Mouse (Mus musculus): ENCODE data around the gene Gtf2ird1.
A peak's percentile ranks its signal among the peaks of the same experiment; 100 is the strongest.
"Not testable (repeated sequence)": the region's sequence is repeated elsewhere in the genome, so short reads cannot be mapped to it uniquely, and the experiment has no call there.

Gene Gtf2ird1

DNA sequence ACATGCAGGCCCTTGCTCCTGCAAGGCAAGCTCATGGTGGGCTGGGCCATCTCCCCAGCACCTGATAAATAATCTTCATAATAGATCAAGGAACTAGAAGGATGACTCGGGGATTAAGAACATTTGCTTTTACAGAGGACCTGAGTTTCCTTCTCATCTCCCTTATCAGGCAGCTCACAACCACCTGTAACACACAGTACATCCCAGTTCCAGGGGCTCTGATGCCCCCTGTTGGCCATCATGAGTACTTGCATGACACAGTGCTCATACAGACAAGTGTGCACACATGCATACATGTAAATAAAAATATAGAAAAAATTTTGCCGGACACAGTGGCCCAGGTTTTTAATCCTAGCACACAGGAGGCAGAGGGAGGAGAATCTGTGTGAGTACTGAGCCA, 17.4 kb upstream of the Gtf2ird1 start:
- DNase-seq (ENCODE audit: low spot score): no peak

- no peak for DNase-seq (ENCODE audit: low spot score)
These were observed 14.1 kb upstream of the Gtf2ird1 start for GRCm38 (mm10) chr5:134470538-134471169.

- DNase-seq (ENCODE audit: low spot score): no peak
These were observed 13.1 kb upstream of the Gtf2ird1 start for GRCm38 (mm10) chr5:134469559-134470150.

GRCm38 (mm10) chr5:134468158-134468765, 11.7 kb upstream of the Gtf2ird1 start:
- DNase-seq (ENCODE audit: low spot score): no peak

GRCm38 (mm10) chr5:134467030-134467549, 10.6 kb upstream of the Gtf2ird1 start:
- DNase-seq (ENCODE audit: low spot score): no peak

DNA sequence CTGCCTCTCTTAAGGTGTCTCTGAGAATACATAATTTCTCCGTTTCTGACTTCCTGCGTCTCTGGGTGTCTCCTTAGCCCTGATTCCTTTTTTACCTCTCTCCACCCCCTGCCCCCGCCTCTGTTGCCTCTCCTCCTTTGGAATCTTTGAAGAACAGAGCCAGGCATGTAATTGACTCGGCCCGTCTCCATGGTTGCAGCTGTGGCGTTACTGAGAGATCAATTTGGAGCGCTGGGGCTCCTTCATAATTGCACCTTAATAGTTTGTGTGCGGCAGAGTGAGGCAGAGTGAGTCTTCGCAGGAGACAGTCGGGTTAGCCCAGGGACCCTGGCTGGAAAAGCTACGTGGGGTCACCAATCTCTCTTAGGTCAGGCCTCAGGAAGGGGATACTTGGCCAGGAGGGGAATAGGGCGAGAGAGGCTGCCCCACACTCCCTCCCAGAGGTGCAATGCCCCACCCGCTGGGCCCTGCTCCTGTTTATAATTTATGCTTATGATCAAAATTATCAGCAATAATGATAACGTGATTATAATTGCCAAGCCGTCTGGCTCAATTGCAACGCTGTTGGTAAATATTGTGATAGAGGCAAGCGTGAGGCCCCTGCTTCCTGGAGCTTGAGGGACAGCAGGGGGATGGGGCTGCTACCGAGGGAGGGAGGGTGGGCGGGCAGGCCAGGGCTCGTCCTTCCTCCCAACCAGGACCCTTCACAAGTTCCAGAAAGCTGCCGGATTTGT, 9.9 kb upstream of the Gtf2ird1 start:
- no peak for DNase-seq (ENCODE audit: low spot score)

DNA sequence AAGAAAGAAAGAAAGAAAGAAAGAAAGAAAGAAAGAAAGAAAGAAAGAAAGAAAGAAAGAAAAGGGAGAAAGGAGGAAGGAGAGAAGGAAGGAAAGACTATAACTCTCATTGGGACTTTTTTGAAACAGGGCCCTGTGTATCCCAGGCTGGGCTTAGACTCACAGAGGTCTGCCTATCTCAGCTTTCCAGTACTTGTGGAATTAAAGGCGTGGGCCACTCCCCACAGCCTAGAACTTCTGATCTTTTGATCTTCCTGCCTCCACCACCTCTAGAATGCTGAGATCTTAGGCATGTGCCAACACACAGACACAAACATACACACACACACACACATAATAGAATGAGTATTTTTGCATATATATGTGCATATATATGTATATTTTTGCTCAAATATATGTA, 8.7 kb upstream of the Gtf2ird1 start:
- no peak for DNase-seq (ENCODE audit: low spot score)

GRCm38 (mm10) chr5:134464225-134464624, 7.7 kb upstream of the Gtf2ird1 start:
- no peak for DNase-seq (ENCODE audit: low spot score)

DNA sequence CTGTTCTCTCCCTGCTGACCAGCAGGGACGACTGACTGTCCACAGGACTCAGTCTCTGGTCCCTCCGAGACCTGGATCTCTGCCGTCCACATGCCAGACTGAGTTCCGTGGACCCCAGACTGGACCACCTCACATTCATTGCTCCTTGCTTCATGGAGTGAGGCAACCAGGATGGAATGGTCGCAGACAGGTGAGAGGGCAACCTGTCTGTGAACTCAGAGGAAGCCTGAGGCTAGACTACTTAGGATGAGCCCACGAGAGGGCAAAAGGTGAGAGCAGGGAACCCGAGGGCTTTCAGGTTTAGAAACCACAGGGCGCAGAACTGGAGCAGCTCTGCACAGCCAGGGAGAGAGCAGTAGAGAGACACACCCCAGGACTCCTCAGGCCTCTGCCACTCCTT, 6.2 kb upstream of the Gtf2ird1 start:
- DNase-seq (ENCODE audit: low spot score): no peak

GRCm38 (mm10) chr5:134462316-134462715, 5.8 kb upstream of the Gtf2ird1 start:
- DNase-seq (ENCODE audit: low spot score): no peak

- DNase-seq (ENCODE audit: low spot score): no peak
These were observed 4.0 kb upstream of the Gtf2ird1 start for GRCm38 (mm10) chr5:134460546-134460945.

DNA sequence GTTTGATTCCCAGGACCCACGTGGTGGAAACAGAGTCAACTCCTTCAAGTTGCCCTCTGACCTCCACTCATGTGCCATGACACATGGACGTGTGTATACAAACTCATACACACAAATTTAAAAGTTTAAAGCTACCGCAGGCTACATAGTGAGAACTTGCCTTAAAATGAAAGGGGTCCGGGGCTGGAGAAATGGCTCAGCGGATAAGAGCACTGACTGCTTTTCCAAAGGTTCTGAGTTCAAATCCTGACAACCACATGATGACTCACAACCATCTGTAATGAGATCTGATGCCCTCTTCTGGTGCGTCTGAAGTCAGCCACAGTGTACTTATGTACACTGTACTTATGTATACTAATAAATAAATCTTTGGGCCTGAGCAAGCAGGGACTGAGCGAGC, 2.6 kb upstream of the Gtf2ird1 start:
- no peak for DNase-seq (ENCODE audit: low spot score)

GRCm38 (mm10) chr5:134458416-134458815, 1.9 kb upstream of the Gtf2ird1 start:
- no peak for DNase-seq (ENCODE audit: low spot score)

DNA sequence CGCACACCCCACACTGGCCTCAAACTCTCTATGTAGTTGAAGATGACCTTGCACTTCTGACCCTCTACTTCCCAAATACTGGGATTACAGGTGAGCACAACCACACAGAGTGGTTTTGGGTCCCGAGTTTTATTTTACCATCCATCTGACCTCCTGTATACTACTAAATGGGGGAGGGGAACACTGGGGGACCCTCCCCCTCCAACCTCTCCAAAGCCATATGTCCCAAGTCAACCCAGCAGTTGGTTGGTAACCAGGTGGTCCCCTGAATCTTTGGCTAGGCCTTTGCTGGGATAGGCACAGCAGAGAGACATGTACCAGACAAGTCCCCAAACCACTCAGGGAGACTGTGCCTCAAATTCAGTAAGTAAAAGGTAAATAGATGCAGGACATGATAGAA, 855 bp upstream of the Gtf2ird1 start:
- no peak for DNase-seq (ENCODE audit: low spot score)

DNA sequence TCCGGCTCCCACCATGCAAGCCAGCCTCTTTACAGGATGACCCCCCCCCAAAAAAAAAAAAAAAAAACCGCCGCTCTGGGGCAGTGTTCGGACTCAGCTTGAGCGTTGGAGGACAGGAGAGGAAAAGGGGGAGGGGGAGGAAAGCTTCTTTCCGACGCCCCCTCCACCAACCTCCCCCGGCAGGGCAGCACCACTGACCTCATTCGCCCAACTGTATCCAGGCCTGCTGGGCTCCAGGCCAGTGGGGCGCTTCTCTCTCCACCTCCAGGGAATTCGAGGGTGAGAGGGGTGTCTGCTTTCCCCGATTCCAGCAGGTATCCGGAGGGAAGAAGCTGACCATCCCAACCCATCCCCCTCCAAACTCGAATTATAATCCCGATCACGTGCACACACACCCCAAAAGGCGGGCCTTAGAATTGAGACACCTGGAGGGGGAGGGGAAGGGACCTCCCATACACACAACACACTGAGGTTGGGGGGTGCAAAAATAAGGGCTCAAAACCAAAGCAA, 547 bp downstream of the Gtf2ird1 start:
- peak; percentile 33 for DNase-seq (ENCODE audit: low spot score)

- DNase-seq (ENCODE audit: low spot score): no peak
These were observed 1.2 kb downstream of the Gtf2ird1 start for GRCm38 (mm10) chr5:134455186-134455895.

DNA sequence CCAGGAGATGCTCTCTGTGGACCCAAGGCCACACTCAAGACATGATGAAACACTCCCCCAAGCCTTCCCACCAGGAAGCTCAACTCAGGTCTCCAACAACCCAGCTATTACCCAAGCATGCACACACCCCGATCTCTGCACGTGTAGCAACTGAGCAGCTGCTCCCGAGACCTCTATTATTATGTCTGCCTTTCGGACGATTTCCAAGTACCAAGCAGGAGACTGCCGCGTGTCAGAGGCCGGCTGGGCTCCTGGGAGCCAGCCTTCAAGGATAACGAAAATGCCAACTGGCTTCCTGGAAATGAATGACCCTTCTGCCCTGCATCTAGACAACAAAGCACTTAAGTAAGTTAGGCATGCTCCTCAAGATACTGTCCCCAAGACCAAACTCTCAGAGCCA, 2.1 kb downstream of the Gtf2ird1 start:
- DNase-seq (ENCODE audit: low spot score): no peak

DNA sequence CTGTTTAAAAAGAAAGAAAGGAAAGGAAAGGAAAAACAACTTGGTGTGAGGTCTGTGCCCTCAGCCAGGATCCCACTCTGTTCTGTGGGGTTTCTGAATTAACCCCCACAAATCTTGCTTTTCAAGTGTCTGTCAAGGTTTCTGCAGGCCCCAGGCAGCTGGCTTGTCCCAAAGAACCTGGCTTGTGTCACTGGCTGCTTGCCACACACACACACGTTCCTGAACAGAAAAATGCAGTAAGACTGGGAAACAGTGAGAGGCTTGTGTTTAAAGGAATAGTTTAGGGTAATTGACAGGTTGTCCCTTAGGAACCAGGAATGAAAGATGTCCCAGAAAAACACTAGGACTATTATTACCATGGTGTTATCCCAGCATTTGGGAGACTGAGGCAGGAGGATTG, 2.9 kb downstream of the Gtf2ird1 start:
- no peak for DNase-seq (ENCODE audit: low spot score)

- DNase-seq (ENCODE audit: low spot score): not testable (repeated sequence)
These were observed 9.8 kb downstream of the Gtf2ird1 start for GRCm38 (mm10) chr5:134446755-134447154.

DNA sequence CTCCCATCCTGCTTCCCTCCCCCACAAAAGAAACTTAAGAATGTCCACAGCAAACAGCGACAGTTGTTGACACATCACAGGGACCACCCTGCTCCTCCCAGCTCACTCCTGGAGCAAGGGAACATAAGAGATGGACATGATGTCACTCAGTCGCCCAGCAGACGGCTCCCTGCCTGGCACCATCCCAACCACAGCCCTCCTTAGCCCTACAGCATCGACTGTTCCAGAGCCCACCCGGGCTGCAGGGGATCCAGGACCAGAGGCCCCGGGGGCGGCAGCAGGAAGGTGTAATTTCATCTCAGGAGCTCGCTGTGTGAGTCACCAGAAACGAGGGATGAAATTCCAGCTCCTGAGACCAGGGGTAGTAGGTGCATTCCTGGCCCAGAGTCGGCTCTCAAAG, 10.6 kb downstream of the Gtf2ird1 start:
- no peak for DNase-seq (ENCODE audit: low spot score)

DNA sequence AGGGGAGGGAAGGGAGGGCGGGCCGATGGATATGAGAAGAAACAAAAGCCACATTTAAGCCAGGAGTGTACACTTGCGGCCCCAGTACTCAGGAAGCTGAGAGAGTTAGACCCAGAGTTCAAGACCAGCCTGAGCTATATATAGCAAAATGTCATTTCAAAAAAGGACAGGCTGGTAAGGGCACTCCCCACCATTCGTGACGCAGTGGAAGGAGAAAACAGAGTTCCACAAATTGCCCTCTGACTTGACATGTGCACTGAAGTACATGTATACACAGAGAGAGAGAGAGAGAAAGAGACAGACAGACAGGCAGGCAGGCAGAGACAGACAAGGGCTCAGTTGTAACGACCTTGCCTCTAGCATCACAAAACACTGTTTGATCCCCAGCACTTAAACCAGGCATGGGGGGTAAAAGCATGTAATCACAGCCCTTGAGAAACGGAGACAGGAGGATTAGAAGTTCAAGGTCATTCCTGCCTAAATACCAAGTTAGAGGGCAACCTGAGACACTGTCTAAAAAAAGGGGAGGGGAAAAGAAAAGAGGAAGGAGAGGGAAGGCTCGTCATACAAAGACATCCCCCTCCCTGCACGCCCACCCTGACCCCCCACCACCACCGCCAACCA, 11.2 kb downstream of the Gtf2ird1 start:
- no peak for DNase-seq (ENCODE audit: low spot score)
